Mouse (Mus musculus) cerebellum, adult 11-12 months (tissue): ENCODE results near the gene Tgif1.
A peak's percentile ranks its signal among the peaks of the same experiment; 100 is the strongest.

Source experiments
- DNase-seq: peaks from one replicate; pipeline ENCODE4 v3.0.0; 2022

Tgif1 gene

GRCm38 (mm10) chr17:70866029-70866428 is 12.7 kb upstream of the Tgif1 start:
- DNase-seq: no peak

GRCm38 (mm10) chr17:70865060-70865604 is 11.8 kb upstream of the Tgif1 start:
- DNase-seq: no peak

GRCm38 (mm10) chr17:70864645-70865044 is 11.3 kb upstream of the Tgif1 start:
- DNase-seq: no peak

GRCm38 (mm10) chr17:70864117-70864516 is 10.8 kb upstream of the Tgif1 start:
- DNase-seq: no peak

- no peak for DNase-seq
Observed at GRCm38 (mm10) chr17:70858814-70859213, 5.5 kb upstream of the Tgif1 start.

GRCm38 (mm10) chr17:70856871-70857415 is 3.6 kb upstream of the Tgif1 start:
- DNase-seq: no peak

DNA sequence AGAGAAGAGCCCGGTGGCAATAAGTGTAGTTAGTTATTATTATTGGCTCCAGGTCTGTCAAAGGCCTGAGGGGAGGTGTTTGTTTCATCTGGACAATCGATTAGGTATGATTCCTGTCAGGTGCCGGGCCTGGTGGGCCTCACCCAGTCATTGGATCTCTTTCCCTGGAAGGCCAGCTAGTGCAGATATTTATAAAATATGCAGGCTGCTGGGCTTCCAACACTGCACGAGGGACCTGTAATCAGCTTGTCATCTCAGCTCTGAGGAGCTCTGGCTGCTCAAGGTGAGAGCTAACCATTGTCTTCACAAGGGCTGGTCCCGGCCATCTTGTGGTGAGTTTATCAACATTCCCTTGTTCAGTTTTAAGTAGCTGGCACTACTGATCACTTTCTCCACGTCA is 675 bp upstream of the Tgif1 start:
- DNase-seq: no peak

DNA sequence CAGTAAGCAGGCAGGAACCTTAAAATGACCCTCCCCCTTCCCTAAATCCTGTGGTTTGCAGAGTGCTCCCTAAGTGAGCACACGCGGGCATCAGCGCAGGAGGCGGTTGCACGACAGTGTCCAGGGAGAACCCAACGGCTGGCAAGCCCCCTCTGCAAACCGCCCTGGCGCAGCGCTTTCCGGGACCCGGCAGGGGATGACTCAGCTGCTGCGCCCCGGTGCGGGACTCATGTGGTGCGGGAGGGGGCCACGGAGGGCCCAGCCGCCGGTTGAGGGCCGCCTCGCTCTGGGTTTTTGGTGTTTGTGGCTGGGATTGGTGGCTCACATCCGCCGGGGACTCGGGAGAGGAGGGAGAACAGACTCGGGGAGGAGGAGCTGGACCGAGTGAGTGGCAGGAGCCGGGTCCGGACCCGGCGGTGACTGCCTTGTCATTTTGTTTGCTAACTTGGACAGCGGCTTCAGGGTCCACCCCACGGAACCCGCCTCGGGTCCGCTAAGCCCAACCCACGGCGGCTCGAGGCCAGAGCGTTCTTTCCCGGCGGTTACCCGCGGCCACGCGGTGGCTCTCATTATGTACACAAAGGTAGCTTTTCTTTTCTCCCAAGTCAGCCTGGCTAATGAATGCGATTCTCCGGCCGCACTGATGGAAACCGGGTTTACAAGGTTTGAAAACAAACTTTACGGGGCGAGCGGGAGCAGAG is 510 bp downstream of the Tgif1 start:
- DNase-seq: peak; percentile 34

DNA sequence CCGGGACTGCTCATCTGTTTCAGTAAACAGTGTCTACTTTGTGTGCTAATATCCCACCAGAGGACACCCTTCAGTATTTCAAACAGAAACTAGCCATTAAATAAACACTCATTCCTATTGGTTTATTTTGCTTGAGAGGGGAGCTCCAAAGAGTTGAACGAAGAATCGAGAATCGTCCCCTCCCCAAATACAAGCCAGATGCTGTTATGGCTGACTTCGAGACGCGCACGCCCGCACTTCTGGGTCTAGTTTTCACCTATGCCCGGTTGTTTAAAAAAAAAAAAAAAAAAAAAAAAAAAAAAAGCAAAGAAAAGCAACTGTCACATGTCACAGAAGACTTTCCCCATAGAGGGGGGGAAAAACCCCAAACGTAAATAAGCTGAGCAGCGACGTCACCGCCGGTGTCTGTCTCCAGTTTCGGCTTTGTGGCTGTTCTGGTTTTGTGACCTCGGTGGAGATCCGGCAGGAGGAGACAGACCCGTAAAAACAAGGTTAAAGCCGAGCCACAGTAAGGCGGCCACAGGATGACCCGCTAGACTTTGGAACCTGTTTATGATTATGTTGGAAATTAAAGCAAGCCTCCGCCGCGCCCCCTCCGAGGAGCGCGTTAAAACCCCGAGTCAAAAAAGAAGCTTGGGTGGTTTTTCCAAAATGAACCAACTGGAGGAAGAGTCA is 1.2 kb downstream of the Tgif1 start:
- no peak for DNase-seq

- peak; percentile 16 for DNase-seq
Observed at GRCm38 (mm10) chr17:70850996-70851991, 2.1 kb downstream of the Tgif1 start.

- peak; percentile 23 for DNase-seq
Observed at GRCm38 (mm10) chr17:70850233-70850995, 2.9 kb downstream of the Tgif1 start.

GRCm38 (mm10) chr17:70849399-70850232 is 3.7 kb downstream of the Tgif1 start:
- DNase-seq: peak; percentile 16

DNA sequence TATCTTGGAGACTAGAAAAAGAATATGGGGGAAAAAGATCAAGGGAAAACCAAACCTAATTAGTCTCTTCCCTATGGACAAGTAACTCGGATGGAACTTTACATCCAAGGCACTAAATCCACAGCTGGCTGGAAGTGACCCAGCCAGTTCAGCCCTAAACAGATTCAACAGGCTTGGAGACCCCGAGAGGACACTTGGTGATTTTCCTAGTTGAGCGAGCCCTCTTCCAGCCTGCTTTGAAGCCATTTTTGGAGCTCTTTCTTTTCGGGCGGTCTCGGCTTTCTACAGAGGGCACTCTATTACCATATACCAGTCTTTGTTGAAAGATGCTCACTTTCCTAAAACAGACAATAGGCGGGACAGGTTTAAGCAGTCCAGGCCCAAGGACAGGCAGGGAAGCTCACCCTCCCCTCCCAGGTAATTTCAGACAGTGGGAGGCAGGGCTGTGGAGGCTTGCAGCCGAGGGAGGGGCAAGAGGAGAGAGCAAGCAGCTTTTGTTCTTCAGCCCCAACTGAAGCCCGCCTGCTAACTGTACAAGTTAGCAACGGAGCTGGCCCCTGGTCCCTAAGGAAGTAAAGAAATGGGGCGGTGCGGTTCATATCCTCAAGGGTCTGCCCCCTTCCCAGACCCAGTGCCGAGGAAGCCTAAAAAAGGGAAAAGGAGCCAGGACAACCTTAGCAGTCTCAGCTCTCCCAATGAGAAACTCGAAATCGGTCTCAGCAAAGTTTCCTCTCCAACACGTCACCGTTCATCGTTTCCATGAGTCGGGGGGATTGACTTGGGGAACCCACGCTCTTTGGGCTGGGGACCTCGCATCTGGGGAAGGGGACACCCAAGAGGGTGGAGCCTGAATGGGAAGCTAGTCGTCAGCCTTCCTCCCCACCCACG is 4.6 kb downstream of the Tgif1 start:
- DNase-seq: no peak

GRCm38 (mm10) chr17:70847751-70848510 is 5.4 kb downstream of the Tgif1 start:
- DNase-seq: no peak

DNA sequence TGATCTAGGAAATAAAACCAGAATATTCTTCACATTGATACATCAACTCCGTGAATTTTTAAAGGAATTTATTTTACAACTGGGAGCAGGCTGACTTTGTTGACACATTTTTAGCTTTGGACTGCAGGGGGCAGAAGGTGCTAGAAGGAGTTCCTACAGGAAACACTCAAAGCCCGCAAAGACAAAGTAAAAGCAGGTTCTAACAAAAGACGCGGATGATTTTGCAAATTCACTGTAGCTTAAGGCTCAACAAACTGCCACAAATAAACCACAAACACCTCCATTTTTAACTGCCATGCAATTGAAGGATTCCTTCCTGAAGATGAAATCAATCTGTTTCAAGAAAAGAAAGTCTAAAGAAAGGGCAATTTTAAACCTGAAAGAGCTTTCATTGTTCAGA is 6.3 kb downstream of the Tgif1 start:
- DNase-seq: no peak

- DNase-seq: no peak
Observed at GRCm38 (mm10) chr17:70846111-70846644, 7.2 kb downstream of the Tgif1 start.

DNA sequence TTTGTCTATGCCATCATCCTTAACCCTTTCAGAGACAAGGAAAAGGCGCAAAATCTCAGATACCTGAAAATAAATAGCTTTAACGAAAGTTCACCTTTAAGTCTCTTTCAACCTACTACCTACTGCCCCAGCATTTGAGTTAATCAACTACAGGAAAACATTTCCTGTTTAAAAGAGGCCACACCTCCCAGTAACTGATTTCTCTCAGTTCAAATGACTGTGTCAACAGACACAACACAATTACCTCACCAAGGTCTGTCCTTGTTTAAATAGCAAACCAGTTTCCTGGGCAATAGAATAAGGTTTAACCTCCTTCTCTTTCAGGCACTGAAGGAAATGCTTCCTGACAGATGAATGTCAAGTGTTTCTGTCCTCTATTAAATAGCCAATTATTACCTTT is 7.8 kb downstream of the Tgif1 start:
- no peak for DNase-seq

GRCm38 (mm10) chr17:70844971-70845370 is 8.4 kb downstream of the Tgif1 start:
- no peak for DNase-seq

GRCm38 (mm10) chr17:70843252-70843651 is 10.1 kb downstream of the Tgif1 start:
- DNase-seq: no peak
